9 mouse cellular contexts compared by ENCODE assay signal in genomic region chr9:120339975-120340695, GRCm38 (mm10). TPM values are rescaled to one million over a fixed set of nuclear protein-coding genes. Genes with fewer than 3 reads are reported as not detected.
DNase-seq lines count a peak whose midpoint lies in the region.
"Had no signal": no experiment of that assay in that cellular context is flagged by ENCODE, and none has a peak within 500 bp of the region (broad histone marks: within the 10 kb centered on the region; RNA-seq: fewer than 3 reads in every experiment).

No protein-coding gene starts in this region.

- DNase-seq in spleen, adult 12 weeks (ENCODE audit: low spot score): peak; percentile 11
- no peak for DNase-seq in spleen, postnatal 14 days (ENCODE audit: low spot score in 2 of 2)
- DNase-seq in fibroblast of lung, adult 2 months (ENCODE audit: low read depth): peak; percentile 23
- peak; percentile 35 for DNase-seq in lung, postnatal 25 days (ENCODE audit: low spot score)
- peak; percentile 69 for DNase-seq in thymus, postnatal 25 days
- no peak for DNase-seq in adrenal gland, adult 2 months
- no peak for DNase-seq in ovary, postnatal 36 days (ENCODE audit: low spot score)
- DNase-seq in cerebellum, adult 8-10 months: no peak

RNA-seq across cellular contexts. Expression of gene Myrip, which starts 38.8 kb away (rescaled TPM):
- total RNA-seq in adrenal gland, adult 2 months (2021): 1 to 10 TPM; 5.0 to 5.4 TPM
- polyA plus RNA-seq in adrenal gland, adult 2 months (2012; rRNA removed): 1.4 TPM in 2 replicates
- polyA plus RNA-seq: erythroblast, embryonic 14.5 days had no signal

Comparison
In these comparisons a context has a peak if more than half of its experiments do, and no peak if none do; other contexts are left out.
1. DNase-seq: peak in spleen, adult 12 weeks (single experiment), fibroblast of lung, adult 2 months (single experiment), lung, postnatal 25 days (single experiment) and thymus, postnatal 25 days (single experiment); none in spleen, postnatal 14 days (0 of 2), adrenal gland, adult 2 months (single experiment), ovary, postnatal 36 days (single experiment) and cerebellum, adult 8-10 months (single experiment).